Mouse (Mus musculus) lung, postnatal 10 days (tissue): Measurements from ENCODE around the gene Fosb.
A peak's percentile ranks its signal among the peaks of the same experiment; 100 is the strongest.
"Not testable (repeated sequence)": the region's sequence is repeated elsewhere in the genome, so short reads cannot be mapped to it uniquely, and the experiment has no call there.

Experiments used
- DNase-seq: peaks from one replicate; pipeline ENCODE4 v3.0.0; 2021

Fosb gene

DNA sequence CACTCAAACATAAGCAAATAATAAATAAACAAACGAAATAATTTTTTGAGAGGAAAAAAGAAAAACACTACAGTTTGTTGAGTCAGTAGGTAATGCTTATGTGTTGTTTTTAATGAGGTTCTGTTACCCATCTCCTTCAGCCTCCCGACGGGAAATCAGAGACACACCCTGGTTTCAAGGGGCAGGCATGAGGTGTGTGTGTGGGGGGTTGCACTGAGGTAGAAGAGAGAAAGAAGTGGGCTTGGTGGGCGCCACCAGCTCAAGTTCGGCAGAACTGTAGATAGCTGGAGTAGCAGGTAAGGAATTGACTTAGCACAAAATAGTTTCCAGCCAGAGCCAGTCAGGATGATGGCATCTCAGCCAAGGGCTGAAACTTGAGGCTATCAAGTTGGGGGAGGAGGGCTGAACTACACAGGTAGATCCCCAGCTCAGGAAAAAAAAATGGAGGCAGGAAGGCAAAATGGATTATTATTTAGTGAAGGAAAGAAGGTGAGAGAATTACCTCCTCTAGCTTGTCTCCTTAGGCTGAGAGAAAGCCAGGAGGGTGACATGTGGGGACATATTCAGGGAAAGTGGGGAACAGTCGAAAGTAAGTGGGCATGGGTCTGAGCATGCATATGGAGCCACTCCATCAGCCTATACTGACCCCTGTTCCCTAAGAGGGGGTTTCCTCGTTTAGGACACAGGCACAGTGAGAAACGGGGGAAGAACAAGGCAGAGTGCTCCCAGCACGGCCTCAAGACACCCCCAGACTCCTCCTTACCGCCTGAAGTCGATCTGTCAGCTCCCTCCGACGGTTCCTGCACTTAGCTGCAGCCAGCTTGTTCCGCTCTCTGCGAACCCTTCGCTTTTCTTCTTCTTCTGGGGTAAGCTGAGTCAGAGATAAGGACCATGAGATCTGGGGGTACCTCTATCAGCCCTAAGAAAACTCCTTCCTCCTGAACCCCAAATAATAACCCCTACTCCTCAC is 3.8 kb downstream of the Fosb start:
- no peak for DNase-seq

GRCm38 (mm10) chr7:19305413-19305735 is 4.5 kb downstream of the Fosb start:
- no peak for DNase-seq

GRCm38 (mm10) chr7:19304501-19305412 is 5.1 kb downstream of the Fosb start:
- no peak for DNase-seq

DNA sequence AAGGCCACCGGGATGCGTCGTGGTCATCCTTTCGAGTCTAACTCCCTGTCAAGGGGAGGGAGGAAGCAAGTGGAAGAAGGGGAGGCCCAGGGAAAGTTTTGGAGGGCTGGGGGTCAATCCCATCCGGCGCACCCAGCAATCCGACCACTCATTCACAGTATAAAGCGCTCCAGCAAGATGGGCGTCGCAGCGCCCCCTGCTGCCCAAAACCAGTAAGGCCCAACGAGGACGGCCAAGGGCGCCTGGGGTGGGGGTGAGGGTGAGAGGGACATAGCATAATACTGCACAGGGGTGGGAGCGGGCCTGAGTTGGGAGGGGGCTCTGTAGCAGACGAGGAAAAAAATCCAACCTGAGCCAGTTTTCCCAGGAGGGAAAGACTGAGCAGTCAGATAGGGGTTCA is 6.1 kb downstream of the Fosb start:
- DNase-seq: peak; percentile 87

- no peak for DNase-seq
These were observed 6.9 kb downstream of the Fosb start for GRCm38 (mm10) chr7:19303046-19303305.

DNA sequence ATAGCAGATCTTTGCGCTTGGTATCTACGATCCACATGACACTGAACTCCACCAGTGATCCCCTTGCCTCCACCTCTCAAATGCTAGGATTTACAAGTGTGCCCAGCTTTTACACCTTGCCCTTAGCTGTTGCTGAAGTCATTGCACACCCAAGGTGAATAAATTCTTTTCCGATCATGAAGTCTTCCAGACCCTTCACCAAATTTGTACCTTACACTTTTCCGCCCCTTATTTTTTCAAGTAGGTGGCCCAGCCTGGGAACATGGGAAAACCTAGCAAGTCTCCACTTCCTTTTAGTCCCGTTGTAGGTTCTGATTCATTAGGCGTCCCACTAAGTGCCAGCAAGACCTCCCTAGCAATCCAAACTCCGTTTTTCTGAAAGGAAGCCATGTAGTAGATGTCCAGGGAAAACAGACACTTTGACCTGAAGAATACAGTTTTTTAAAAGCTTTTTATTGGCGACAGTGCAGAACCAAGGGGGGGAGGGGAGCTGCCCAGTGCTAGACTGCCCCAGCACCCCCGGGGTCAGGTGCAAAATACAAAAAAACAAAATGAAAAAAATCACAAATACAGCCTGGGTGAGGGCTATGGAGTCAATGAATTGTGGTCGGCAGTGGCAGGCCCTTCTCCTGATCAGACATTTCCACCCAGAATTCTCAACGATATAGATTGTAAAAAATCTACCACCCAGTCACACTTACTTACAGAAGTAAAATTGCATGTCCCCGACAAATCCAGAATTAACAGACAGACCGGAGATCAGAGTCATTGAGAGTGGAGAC is 7.4 kb downstream of the Fosb start:
- no peak for DNase-seq

GRCm38 (mm10) chr7:19301461-19302263 is 8.2 kb downstream of the Fosb start:
- DNase-seq: no peak

DNA sequence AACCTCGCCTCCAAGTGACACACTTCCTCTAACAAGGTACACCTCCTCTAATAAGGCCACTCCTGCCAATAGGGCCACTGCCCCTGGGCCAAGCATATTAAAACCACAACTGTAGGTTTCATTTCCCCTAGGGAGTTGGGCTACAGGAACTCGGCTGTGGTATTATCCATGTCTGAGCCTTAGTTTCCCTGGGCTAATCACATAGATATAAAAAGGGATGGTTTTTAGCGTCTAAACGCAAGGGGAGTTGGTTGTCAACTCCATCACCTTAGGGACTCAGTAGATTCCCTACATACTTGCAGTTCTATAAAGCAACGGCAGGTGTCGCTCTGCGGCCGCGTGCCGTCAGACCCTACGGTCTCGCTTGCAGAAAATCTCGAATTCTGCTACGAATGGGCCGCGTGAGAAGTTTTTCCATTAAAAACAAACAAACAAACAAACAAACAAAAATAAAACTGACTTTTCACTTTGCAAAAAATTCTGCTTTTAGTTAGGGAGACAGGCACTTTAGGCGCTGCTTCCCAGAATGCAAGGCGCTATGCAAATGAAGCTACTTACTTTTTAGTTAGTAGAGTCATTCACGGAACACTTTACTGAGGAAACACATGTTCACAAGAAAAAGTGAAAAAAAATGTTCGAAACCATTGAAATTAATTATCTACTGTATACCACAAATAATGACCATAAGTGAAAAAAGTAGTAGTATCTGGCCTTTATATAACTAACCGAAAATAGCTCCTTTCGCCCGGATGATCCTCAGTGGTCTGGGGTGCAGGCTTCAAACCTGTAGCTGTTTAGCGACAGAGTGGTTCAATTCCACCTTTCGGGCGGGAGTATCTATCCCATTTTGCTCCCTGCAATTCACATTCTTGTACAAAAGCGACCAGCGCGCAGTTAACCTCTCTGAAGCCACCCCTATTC is 9.1 kb downstream of the Fosb start:
- peak; percentile 86 for DNase-seq

DNA sequence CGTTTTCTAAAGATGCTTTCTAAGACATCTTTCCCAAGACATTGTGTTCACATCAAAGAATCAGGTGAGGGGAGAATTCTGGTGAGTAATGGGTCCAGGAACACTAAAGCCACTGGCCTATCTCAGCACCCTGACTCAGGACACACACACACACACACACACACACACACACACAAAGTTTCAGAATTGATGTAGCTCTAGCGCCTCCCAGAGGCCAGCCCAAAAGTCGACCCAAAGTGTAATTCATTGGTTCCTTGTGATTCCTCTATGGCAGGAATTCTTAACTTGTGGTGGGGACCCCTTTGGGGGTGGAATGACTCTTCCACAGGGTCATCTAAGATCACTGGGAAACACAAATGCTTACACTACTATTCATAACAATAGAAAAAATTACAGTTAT is 10.7 kb downstream of the Fosb start:
- peak; percentile 74 for DNase-seq

DNA sequence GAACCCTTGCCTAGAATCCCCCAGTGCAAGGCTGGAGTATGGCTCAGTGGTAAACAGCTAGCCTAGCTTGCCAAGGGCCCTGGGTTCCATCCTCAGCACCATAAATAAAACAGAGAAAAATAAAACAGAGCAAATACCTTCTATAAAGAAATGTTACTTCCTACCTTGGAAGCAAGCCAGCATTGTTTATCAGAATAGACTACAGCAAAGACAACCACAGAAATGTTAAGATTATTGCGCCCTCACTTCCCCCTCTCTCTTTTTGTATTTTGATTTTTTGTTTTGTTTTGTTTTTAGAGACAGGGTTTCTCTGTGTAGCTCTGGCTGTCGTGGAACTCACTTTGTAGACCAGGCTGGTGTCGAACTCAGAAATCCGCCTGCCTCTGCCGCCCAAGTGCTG is 12.1 kb downstream of the Fosb start:
- no peak for DNase-seq

GRCm38 (mm10) chr7:19297034-19297433 is 12.8 kb downstream of the Fosb start:
- no peak for DNase-seq

- DNase-seq: peak; percentile 99
These were observed 14.2 kb downstream of the Fosb start for GRCm38 (mm10) chr7:19295503-19296185.

GRCm38 (mm10) chr7:19290969-19291596 is 18.8 kb downstream of the Fosb start:
- DNase-seq: peak; percentile 71

GRCm38 (mm10) chr7:19284763-19285162 is 25.1 kb downstream of the Fosb start:
- peak; percentile 75 for DNase-seq

- no peak for DNase-seq
These were observed 26.4 kb downstream of the Fosb start for GRCm38 (mm10) chr7:19283406-19283804.

DNA sequence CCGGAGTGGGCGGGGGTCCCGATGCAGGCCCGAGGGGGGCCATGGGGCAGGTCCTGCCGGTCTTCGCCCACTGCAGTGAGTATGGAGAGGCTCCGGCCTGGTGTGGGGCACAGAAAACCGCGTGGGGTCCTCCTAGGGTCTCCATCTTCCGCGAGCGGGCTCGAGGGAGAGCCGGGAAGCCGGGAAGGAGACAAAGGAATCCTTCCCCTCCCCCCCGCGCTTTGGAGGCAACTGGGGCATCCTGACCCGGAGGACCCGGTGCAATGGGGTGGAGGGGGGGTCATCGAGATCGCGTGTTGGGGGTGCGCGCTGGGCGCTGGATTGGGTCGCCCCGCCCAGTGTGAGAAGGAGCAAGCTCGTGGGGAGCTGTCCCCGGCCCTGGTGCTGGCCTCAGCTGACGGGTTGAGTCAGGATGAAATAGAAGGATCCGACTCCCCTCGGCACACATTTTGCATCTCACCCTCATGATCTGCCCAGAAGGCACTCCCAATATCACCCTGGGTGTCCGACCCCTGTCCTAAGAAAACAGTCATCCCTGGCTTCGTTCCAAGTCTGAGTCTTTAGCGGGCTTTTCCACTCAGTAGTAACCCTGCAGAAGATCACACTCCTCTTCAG is 27.0 kb downstream of the Fosb start:
- peak; percentile 80 for DNase-seq

DNA sequence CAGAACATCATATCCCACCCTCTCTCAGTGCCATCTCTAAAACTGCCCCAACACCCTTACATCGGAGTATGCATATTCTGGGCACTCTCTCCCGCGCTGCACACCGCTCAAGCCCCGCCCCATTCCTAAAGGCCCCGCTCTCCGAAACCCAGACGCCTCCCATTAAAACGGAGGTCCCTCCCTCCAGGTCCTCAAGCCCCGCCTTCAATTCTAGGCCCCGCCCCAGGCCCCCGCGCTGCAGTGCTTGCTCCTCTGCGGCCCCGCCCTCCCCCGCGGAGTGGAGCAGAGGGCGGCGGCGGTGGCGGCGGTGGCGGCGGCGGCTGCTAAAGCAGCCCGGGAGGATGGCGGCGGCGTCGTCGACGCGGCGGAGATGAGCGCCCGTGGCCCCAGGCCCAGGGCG is 27.5 kb downstream of the Fosb start, which contains the start of gene Rtn2:
Rtn2 (plus strand) TSS at position 240 of the 400 bp plus-strand sequence.
- DNase-seq: peak; percentile 86

DNA sequence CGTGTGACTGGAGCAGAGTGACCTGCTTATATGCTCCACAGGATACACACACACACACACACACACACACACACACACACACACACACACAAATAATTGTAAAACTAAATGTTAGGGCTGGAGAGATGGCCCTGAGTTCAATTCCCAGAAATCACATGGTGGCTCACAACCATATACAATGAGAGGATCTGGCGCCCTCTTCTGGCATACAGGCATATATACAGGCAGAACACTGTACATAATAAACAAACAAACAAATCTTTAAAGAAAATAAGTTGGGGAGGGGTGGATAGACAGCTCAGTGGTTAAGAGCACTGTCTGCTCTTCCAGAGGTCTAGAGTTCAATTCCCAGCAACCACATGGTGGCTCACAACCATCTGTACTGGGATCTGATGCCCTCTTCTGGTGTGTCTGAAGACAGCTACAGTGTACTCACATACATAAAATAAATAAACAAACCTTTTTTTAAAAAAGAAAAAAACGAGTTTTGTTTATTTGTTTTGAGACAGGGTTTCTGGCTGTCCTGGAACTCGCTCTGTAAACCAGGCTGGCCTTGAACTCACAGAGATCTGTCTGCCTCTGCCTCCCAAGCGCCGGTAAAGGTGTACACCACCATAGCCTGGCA is 28.1 kb downstream of the Fosb start:
- not testable (repeated sequence) for DNase-seq

DNA sequence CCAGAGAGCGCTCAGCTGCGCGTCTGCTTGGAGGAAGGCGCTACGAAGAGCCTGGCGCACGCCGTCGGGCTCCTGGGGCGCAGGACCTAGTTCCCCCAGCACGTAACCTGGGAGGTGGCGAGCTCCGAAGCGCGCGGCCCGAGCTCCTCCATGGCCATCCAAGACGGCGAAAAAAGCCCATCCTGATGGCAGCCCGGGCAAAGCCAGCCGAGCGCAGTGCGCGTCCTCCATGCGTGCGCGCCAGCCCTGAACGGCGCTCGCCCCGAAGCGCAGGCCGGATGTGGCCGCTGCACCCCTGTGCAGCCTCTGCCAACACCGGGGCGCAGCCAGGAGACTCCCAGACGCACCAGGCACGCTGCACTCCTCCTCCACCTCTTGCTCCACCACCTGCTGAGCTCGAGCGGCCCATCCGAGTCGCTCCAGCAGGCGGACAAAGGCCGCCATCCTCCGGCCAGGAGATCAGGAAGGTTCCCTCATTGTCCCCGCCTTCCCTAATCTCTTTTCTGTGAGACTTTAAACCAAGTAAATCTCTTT is 30.2 kb downstream of the Fosb start, which contains the start of gene Ppm1n:
Ppm1n (minus strand) TSS at position 484 of the 534 bp plus-strand sequence.
- DNase-seq: no peak
